In genomic region chr9:75468297-75468696, GRCm38 (mm10) we compare ENCODE assay signal across 9 mouse cellular contexts. TPM values are rescaled to one million over a fixed set of nuclear protein-coding genes. Genes with fewer than 3 reads are reported as not detected.
DNase-seq lines count a peak whose midpoint lies in the region; ATAC-seq and TF ChIP-seq lines count a peak whose summit lies in the region.
"Had no signal": no experiment of that assay in that cellular context is flagged by ENCODE, and none has a peak within 500 bp of the region (broad histone marks: within the 10 kb centered on the region; RNA-seq: fewer than 3 reads in every experiment).

No protein-coding gene starts in this region.

- peak overlapping the region; percentile 85 for H3K9ac ChIP-seq in ES-E14 (ENCODE audit: insufficient read depth, low read depth, low read length, poor library complexity, severe bottlenecking)
- no peak overlapping the region for H3K9ac ChIP-seq in stomach, postnatal 0 days (ENCODE audit: low read length)
- H3K9ac ChIP-seq in heart, embryonic 12.5 days = no peak overlapping the region

- intact Hi-C loops in left cerebral cortex, adult 2 months (cut with DNase I) = loop anchor here (5.0 kb wide), 1 partner anchor 44 kb away; no protein-coding TSS in a partner anchor

- peaks cover 4 to 12% of the 10 kb centered on the region in 2 experiments for H3K4me1 ChIP-seq in ES-E14 (ENCODE audit: control insufficient read depth in 2 of 2, insufficient read depth in 2 of 2, low read length in 2 of 2, poor library complexity in 1 of 2)
- no peaks in the 10 kb centered on the region for H3K4me1 ChIP-seq in embryonic facial prominence, embryonic 10.5 days
- H3K4me1 ChIP-seq in stomach, postnatal 0 days (replicated peaks; ENCODE audit: control insufficient read depth, insufficient read depth) = no peaks in the 10 kb centered on the region
- peaks cover 5% of the 10 kb centered on the region; the same call in 1 of the 2 replicates for H3K4me1 ChIP-seq in cerebellum, adult 2 months (ENCODE audit: control insufficient read depth, insufficient read depth, low read length)
- no peaks in the 10 kb centered on the region for H3K4me1 ChIP-seq in kidney, adult 2 months (ENCODE audit: control insufficient read depth, insufficient read depth, low read length)
- peaks cover 19% of the 10 kb centered on the region for H3K4me1 ChIP-seq in heart, embryonic 12.5 days (replicated peaks)

- in situ Hi-C loops in ES-E14 (cut with MboI; ENCODE audit: low sequenced_read_pairs in 2 of 2, unreplicated experiment in 2 of 2) = no loop called here

- peak; percentile 16 for TF ChIP-seq CTCF in left cerebral cortex, adult 2 months (IDR thresholded peaks at IDR 0.05)
- TF ChIP-seq CTCF in stomach, postnatal 0 days (IDR thresholded peaks at IDR 0.05; ENCODE audit: low read depth) = peak; percentile 43
- no peak; the same call in 1 of the 2 replicates for TF ChIP-seq CTCF in cerebellum, adult 2 months (IDR thresholded peaks at IDR 0.05; ENCODE audit: borderline replicate concordance, insufficient read depth, low read depth, low read length)
- TF ChIP-seq CTCF in kidney, adult 2 months (conservative IDR thresholded peaks at IDR 0.05; ENCODE audit: insufficient read depth, insufficient read length, low read depth, low read length) = no peak

- H3K9me3 ChIP-seq in ES-E14 (ENCODE audit: control insufficient read depth, insufficient read depth, low read depth, low read length) = no peaks in the 10 kb centered on the region
- peaks cover 4% of the 10 kb centered on the region; the same call in 1 of the 2 replicates for H3K9me3 ChIP-seq in embryonic facial prominence, embryonic 10.5 days
- H3K9me3 ChIP-seq in stomach, postnatal 0 days (ENCODE audit: control insufficient read depth, low read length) = no peaks in the 10 kb centered on the region
- no peaks in the 10 kb centered on the region; the same call in 1 of the 2 replicates for H3K9me3 ChIP-seq in heart, embryonic 12.5 days (replicated peaks)

- no peaks in the 10 kb centered on the region for H3K27me3 ChIP-seq in embryonic facial prominence, embryonic 10.5 days (replicated peaks; ENCODE audit: low read depth, poor library complexity, severe bottlenecking)
- H3K27me3 ChIP-seq in stomach, postnatal 0 days (ENCODE audit: control insufficient read depth, insufficient read depth, low read length) = no peaks in the 10 kb centered on the region
- no peaks in the 10 kb centered on the region for H3K27me3 ChIP-seq in cerebellum, adult 2 months (ENCODE audit: control insufficient read depth, insufficient read depth, low read length)
- no peaks in the 10 kb centered on the region for H3K27me3 ChIP-seq in kidney, adult 2 months (replicated peaks; ENCODE audit: control insufficient read depth, insufficient read depth, low read length)
- no peaks in the 10 kb centered on the region for H3K27me3 ChIP-seq in heart, embryonic 12.5 days (replicated peaks)

- no peak overlapping the region for H3K4me3 ChIP-seq in left cerebral cortex, adult 2 months
- peak overlapping the region; percentile 66 to 82 for H3K4me3 ChIP-seq in ES-E14 (ENCODE audit: insufficient read depth in 1 of 2, low read depth in 1 of 2, low read length in 2 of 2, poor library complexity in 1 of 2, severe bottlenecking in 1 of 2)
- H3K4me3 ChIP-seq in embryonic facial prominence, embryonic 10.5 days = no peak overlapping the region
- H3K4me3 ChIP-seq in stomach, postnatal 0 days (ENCODE audit: low read depth, low read length) = no peak overlapping the region
- H3K4me3 ChIP-seq in cerebellum, adult 2 months (replicated peaks; ENCODE audit: insufficient read depth, low read depth, low read length) = no peak overlapping the region
- H3K4me3 ChIP-seq in kidney, adult 2 months (ENCODE audit: insufficient read depth, low read depth, low read length) = no peak overlapping the region
- no peak overlapping the region for H3K4me3 ChIP-seq in heart, embryonic 12.5 days

- DNase-seq in left cerebral cortex, adult 2 months (ENCODE audit: extremely low spot score in 1 of 2, low spot score in 2 of 2) = no peak
- no peak for DNase-seq in left cerebral cortex, adult 11 months (ENCODE audit: low spot score)
- peak; percentile 89 for DNase-seq in ES-E14 (ENCODE audit: low read depth, low spot score)
- DNase-seq in embryonic facial prominence, embryonic 10.5 days (ENCODE audit: low spot score) = peak; percentile 38
- no peak for DNase-seq in stomach, postnatal 0 days (ENCODE audit: low spot score)
- no peak for DNase-seq in cerebellum, adult 2 months
- DNase-seq in kidney, adult 2 months = no peak
- DNase-seq: layer of hippocampus, adult 9-11 months had no signal

- peak; percentile 29; the same call in 1 of the 2 replicates for ATAC-seq in stomach, postnatal 0 days (ENCODE audit: low FRiP score, low TSS enrichment)
- ATAC-seq in heart, embryonic 12.5 days (ENCODE audit: insufficient number of reproducible peaks, low FRiP score) = no peak

- no peak overlapping the region for H3K27ac ChIP-seq in left cerebral cortex, adult 2 months
- H3K27ac ChIP-seq in ES-E14 (ENCODE audit: insufficient read depth, low read depth, low read length, poor library complexity, severe bottlenecking) = peak overlapping the region; percentile 41; the same call in 1 of the 2 replicates
- no peak overlapping the region for H3K27ac ChIP-seq in embryonic facial prominence, embryonic 10.5 days (replicated peaks)
- H3K27ac ChIP-seq in stomach, postnatal 0 days (replicated peaks) = no peak overlapping the region
- H3K27ac ChIP-seq in cerebellum, adult 2 months (ENCODE audit: insufficient read depth, low read length) = no peak overlapping the region
- no peak overlapping the region for H3K27ac ChIP-seq in kidney, adult 2 months (ENCODE audit: insufficient read depth, low read depth, low read length)
- no peak overlapping the region for H3K27ac ChIP-seq in heart, embryonic 12.5 days (ENCODE audit: poor library complexity, severe bottlenecking)

- WGBS in embryonic facial prominence, embryonic 10.5 days = 82% methylated on average over 14 of the region's 14 CpGs
- 83% methylated on average over 14 of the region's 14 CpGs for WGBS in stomach, postnatal 0 days
- 86% methylated on average over 14 of the region's 14 CpGs for WGBS in cerebellum, adult 2 months
- 85% methylated on average over 14 of the region's 14 CpGs for WGBS in kidney, adult 2 months
- whole genome bisulfite sequencing in heart, embryonic 12.5 days = 76% methylated on average over 14 of the region's 14 CpGs

- no peak for TF ChIP-seq EP300 in stomach, postnatal 0 days (optimal IDR thresholded peaks at IDR 0.05)

- no peak for TF ChIP-seq POLR2A in cerebellum, adult 2 months (IDR thresholded peaks at IDR 0.05; ENCODE audit: borderline replicate concordance, insufficient read depth, low read length)
- TF ChIP-seq POLR2A in kidney, adult 2 months (IDR thresholded peaks at IDR 0.05; ENCODE audit: low read depth, low read length) = no peak

- H3K36me3 ChIP-seq in ES-E14 (ENCODE audit: control insufficient read depth, insufficient read depth, low read length, poor library complexity, severe bottlenecking) = peaks cover 19% of the 10 kb centered on the region
- peaks cover 82% of the 10 kb centered on the region for H3K36me3 ChIP-seq in embryonic facial prominence, embryonic 10.5 days (replicated peaks)
- peaks cover 6% of the 10 kb centered on the region for H3K36me3 ChIP-seq in stomach, postnatal 0 days (ENCODE audit: control insufficient read depth, insufficient read depth, low read length)
- no peaks in the 10 kb centered on the region for H3K36me3 ChIP-seq in kidney, adult 2 months (ENCODE audit: control insufficient read depth, insufficient read depth, low read length)
- peaks cover 67% of the 10 kb centered on the region for H3K36me3 ChIP-seq in heart, embryonic 12.5 days

- no peak overlapping the region for H3K4me2 ChIP-seq in stomach, postnatal 0 days (replicated peaks; ENCODE audit: low read depth)
- H3K4me2 ChIP-seq in heart, embryonic 12.5 days = no peak overlapping the region

TF ChIP-seq in ES-E14, 5 proteins besides CTCF, POLR2A, EP300 and RAD21:
- TF ChIP-seq ZC3H11A (IDR thresholded peaks at IDR 0.05; ENCODE audit: borderline replicate concordance, low read depth, low read length) = no peak
- peak; percentile 83; the same call in 1 of the 2 replicates for TF ChIP-seq HCFC1 (IDR thresholded peaks at IDR 0.05; ENCODE audit: borderline replicate concordance, insufficient read depth, low read length)

RNA-seq across cellular contexts. Expression of gene Leo1, which starts 27.0 kb away (rescaled TPM):
- total RNA-seq in left cerebral cortex, adult 2 months (2021) = 10 to 100 TPM; 29.8 to 29.9 TPM
- 54.7 and 66.2 TPM in 2 replicates for total RNA-seq in ES-E14 (2012; rRNA removed)
- 53.9 and 57.7 TPM in 2 replicates for polyA plus RNA-seq in embryonic facial prominence, embryonic 10.5 days (2016; fragmentation: Nextera tagmentation; extraction: Ambion mirVana)
- 16.1 and 17.8 TPM in 2 replicates for polyA plus RNA-seq in stomach, postnatal 0 days (2015; fragmentation: Nextera tagmentation; extraction: Ambion mirVana)
- polyA plus RNA-seq in cerebellum, adult 2 months (2012; rRNA removed) = 26.9 and 31.6 TPM in 2 replicates
- 2.5 and 3.3 TPM in 2 replicates for polyA plus RNA-seq in kidney, adult 2 months (2012; rRNA removed)
- polyA plus RNA-seq in heart, embryonic 12.5 days (2016; fragmentation: Nextera tagmentation; extraction: Ambion mirVana) = 33.8 and 37.0 TPM in 2 replicates

RNA-seq across cellular contexts. Expression of gene Mapk6, which starts 58.5 kb away (rescaled TPM):
- total RNA-seq in left cerebral cortex, adult 2 months (2021) = 10 to 100 TPM; 70.5 to 71.3 TPM
- 81.8 and 85.9 TPM in 2 replicates for total RNA-seq in ES-E14 (2012; rRNA removed)
- polyA plus RNA-seq in embryonic facial prominence, embryonic 10.5 days (2016; fragmentation: Nextera tagmentation; extraction: Ambion mirVana) = 149 and 151 TPM in 2 replicates
- polyA plus RNA-seq in stomach, postnatal 0 days (2015; fragmentation: Nextera tagmentation; extraction: Ambion mirVana) = 28.9 and 29.0 TPM in 2 replicates
- polyA plus RNA-seq in cerebellum, adult 2 months (2012; rRNA removed) = 71.3 and 76.0 TPM in 2 replicates
- polyA plus RNA-seq in kidney, adult 2 months (2012; rRNA removed) = 11.5 and 12.7 TPM in 2 replicates
- polyA plus RNA-seq in heart, embryonic 12.5 days (2016; fragmentation: Nextera tagmentation; extraction: Ambion mirVana) = 66.9 and 68.4 TPM in 2 replicates

Comparison
In these comparisons a context has a peak if more than half of its experiments do, and no peak if none do; other contexts are left out.
1. DNase-seq: peak in ES-E14 (single experiment) and embryonic facial prominence, embryonic 10.5 days (single experiment); none in left cerebral cortex, adult 2 months (0 of 2), left cerebral cortex, adult 11 months (single experiment), stomach, postnatal 0 days (single experiment), cerebellum, adult 2 months (0 of 2) and kidney, adult 2 months (single experiment).
2. H3K4me3 ChIP-seq: peak in ES-E14 (2 of 2); none in left cerebral cortex, adult 2 months (single experiment), embryonic facial prominence, embryonic 10.5 days (single experiment), stomach, postnatal 0 days (single experiment), cerebellum, adult 2 months (single experiment), kidney, adult 2 months (single experiment) and heart, embryonic 12.5 days (single experiment).
3. CTCF ChIP-seq: peak in left cerebral cortex, adult 2 months (single experiment) and stomach, postnatal 0 days (single experiment); none in cerebellum, adult 2 months (single experiment) and kidney, adult 2 months (single experiment).